Mouse (Mus musculus) forebrain, embryonic 11.5 days (tissue): Measurements from ENCODE around the gene Zmat3. TPM values are rescaled to one million over a fixed set of nuclear protein-coding genes. Genes with fewer than 3 reads are reported as not detected.

Source experiments
- ATAC-seq: fragments of 200-750 bp; cut with Nextera tagmentation; replicated peaks from 2 replicates; pipeline ENCODE4 v1.8.0; 2017; ENCODE audit warnings: moderate TSS enrichment; ENCODE audit not compliant: low FRiP score
- DNase-seq: peaks from one replicate; pipeline ENCODE4 v3.0.0-alpha.2; 2017; ENCODE audit warnings: low spot score
- H3K27ac ChIP-seq: fragments of 300-500 bp; sonication (generic); 2 replicates; pipeline ENCODE4 v1.5.1; 2014; ENCODE audit warnings: low read depth, low read length
- H3K27me3 ChIP-seq: fragments of 300-500 bp; sonication (generic); 2 replicates; pipeline ENCODE4 v1.6.1; 2014; ENCODE audit warnings: mild to moderate bottlenecking, low read length, mixed read lengths; ENCODE audit not compliant: control insufficient read depth, insufficient read depth
- H3K36me3 ChIP-seq: fragments of 300-500 bp; sonication (generic); 2 replicates; pipeline ENCODE4 v1.6.1; 2014; ENCODE audit warnings: mild to moderate bottlenecking, low read length, moderate library complexity, mixed read lengths; ENCODE audit not compliant: control insufficient read depth, insufficient read depth
- H3K4me1 ChIP-seq: fragments of 300-500 bp; sonication (generic); replicated peaks from 2 replicates; pipeline ENCODE4 v1.6.1; 2014; ENCODE audit warnings: low read length, mixed read lengths; ENCODE audit not compliant: control insufficient read depth, insufficient read depth
- H3K4me2 ChIP-seq: fragments of 300-500 bp; sonication (generic); 2 replicates; pipeline ENCODE4 v1.6.1; 2014; ENCODE audit warnings: low read depth, mild to moderate bottlenecking, low read length, moderate library complexity, mixed read lengths; ENCODE audit not compliant: severe bottlenecking
- H3K4me3 ChIP-seq: fragments of 300-500 bp; sonication (generic); 2 replicates; pipeline ENCODE4 v1.5.1; 2014; ENCODE audit warnings: low read depth, low read length
- H3K9ac ChIP-seq: fragments of 300-500 bp; sonication (generic); 2 replicates; pipeline ENCODE4 v1.6.1; 2014; ENCODE audit warnings: low read length
- H3K9me3 ChIP-seq: fragments of 300-500 bp; sonication (generic); 2 replicates; pipeline ENCODE4 v1.6.1; 2016; ENCODE audit warnings: low read length, mixed read lengths; ENCODE audit not compliant: control insufficient read depth
- WGBS: fragments of 180-500 bp; shearing (Covaris S2); extraction: QIAGEN DNeasy Blood & Tissue Kit; methylation state at CpG from one replicate; pipeline ENCODE4 v1.1.7; 2014; 5-methylcytosine and 5-hydroxymethylcytosine counted together
- polyA plus RNA-seq: library from polyadenylated mRNA; unstranded; fragments of >200 nt; fragmentation: Nextera tagmentation; extraction: Ambion mirVana; gene quantifications from 2 replicates; pipeline ENCODE4 v1.2.1, GENCODE M21; 2014

The Zmat3 gene
- polyA plus RNA-seq, 1 experiment from 2014 or later = 10.8 TPM

DNA sequence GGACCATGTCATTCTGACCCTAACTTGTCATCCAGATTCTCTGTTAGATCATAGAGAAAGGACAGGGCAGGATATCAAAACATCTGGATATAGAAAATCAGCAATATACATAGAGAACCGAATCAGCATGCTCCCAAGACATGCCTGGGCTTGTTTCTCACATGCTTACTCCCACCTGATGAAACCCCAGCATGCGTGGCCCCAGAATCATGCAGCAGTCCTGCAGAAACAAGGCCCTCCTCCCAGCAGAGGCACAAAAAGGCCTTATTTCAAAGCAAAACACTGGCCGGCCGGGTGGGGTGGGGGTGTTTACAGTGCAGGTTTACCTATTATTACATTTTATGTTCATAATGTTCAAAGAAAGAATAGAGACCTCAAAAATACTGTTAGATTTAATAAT is 1.6 kb downstream of the Zmat3 start:
- 43% methylated on average over 4 of the region's 4 CpGs for WGBS
- H3K27me3 ChIP-seq = no peaks in the 10 kb centered on the region
- peak overlapping the region; percentile 72; the same call in 1 of the 2 replicates for H3K4me2 ChIP-seq
- no peak for ATAC-seq
- H3K9me3 ChIP-seq = no peaks in the 10 kb centered on the region
- H3K4me3 ChIP-seq = peak overlapping the region; percentile 89; the same call in 1 of the 2 replicates
- H3K27ac ChIP-seq = no peak overlapping the region
- peak overlapping the region; percentile 6; the same call in 1 of the 2 replicates for H3K9ac ChIP-seq
- no peak for DNase-seq
- H3K4me1 ChIP-seq = 0 out of 2 replicates have a peak, but pooled peaks cover 5% of the 10 kb centered on the region
- no peaks in the 10 kb centered on the region for H3K36me3 ChIP-seq

DNA sequence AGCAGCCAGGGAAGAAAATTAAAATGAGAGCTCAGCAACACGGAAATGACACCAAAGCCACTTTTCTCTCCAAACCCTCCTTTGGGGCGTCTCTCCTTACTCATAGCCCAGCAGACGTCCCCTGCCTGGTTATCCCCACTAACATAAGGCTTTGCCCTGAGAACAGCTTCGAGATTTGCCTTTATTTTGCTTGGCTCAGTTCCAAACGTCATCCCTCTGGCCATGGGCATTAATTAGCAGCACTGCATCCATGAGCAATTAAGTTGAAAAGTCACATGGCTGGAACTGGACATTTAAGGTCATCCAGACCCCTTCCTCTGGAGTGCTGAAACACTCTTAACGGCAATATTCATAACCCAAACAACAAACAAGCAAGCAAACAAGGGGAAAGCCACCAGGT is 4.6 kb downstream of the Zmat3 start:
- Histone ChIP-seq H3K4me3 (no peak overlapping the region), H3K27me3 (no peaks in the 10 kb centered on the region), H3K4me1 (0 out of 2 replicates have a peak, but pooled peaks cover 3% of the 10 kb centered on the region), H3K9me3 (no peaks in the 10 kb centered on the region), H3K27ac (no peak overlapping the region), H3K9ac (no peak overlapping the region), H3K4me2 (no peak overlapping the region), H3K36me3 (no peaks in the 10 kb centered on the region)
- DNase-seq (peak; percentile 5), ATAC-seq (no peak)
- 63% methylated on average over 6 of the region's 6 CpGs for WGBS

DNA sequence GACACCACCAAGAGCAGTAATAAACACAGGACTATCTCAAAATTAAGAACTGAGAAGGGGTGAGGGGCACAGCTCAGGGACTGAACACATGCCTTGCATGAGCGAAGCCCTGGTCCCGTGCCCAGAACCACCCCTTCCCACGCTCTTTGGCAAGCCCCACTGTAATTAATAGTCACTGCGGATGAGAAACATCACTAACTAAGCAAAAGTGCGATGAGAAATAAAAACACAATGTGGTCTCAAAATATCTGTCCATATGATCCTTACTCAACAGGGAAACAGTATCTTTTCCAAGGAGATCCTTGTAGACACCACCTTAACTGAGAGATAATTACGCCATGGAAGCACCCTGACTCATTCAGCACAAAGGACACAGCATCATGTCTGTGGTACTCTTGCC is 17.9 kb downstream of the Zmat3 start:
- Histone ChIP-seq H3K27ac (no peak overlapping the region), H3K27me3 (no peaks in the 10 kb centered on the region), H3K4me2 (no peak overlapping the region), H3K36me3 (no peaks in the 10 kb centered on the region), H3K9ac (no peak overlapping the region), H3K9me3 (no peaks in the 10 kb centered on the region), H3K4me3 (no peak overlapping the region), H3K4me1 (no peaks in the 10 kb centered on the region)
- ATAC-seq = no peak
- WGBS = 93% methylated on average over 6 of the region's 6 CpGs
- no peak for DNase-seq

DNA sequence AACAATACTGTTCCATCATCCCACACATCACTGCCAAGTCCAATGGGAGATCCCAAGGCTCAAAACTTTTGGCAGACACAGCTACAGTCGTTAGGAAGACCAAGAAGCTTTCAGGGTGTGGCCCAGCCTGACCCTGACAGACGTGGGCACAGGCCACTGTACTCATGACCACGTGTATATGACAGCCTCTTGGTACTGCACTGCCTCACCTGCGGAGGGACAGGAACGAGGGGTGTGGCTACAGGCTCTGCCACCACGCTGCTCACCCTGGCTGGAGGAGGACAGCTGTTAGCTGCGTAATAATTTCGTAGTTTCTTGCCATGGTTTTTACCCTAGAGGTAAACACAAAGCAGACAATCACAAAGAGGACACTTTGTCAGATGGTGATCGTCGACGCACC is 20.6 kb downstream of the Zmat3 start:
- WGBS = 82% methylated on average over 11 of the region's 11 CpGs
- no peak for ATAC-seq

DNA sequence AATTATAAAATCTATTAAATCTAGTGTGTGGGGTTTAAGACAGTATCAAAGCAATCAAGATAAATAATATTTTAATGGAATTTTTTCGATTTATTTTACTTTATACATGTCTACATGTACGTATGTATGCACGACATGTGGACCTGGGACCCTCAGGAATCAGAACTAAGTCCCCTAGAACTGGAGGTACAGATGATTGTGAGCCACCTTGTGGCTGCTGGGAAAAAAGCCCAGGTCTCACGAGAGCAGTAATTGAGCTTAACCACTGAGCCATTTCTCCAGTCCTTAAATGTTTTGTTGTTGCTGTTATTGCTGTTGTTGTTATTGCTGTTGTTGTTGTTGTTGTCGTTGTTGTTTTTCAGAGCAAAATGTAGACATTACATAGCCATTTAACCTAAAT is 21.0 kb downstream of the Zmat3 start:
- Histone ChIP-seq H3K9ac (no peak overlapping the region), H3K9me3 (no peaks in the 10 kb centered on the region), H3K27me3 (no peaks in the 10 kb centered on the region), H3K27ac (no peak overlapping the region), H3K4me1 (no peaks in the 10 kb centered on the region), H3K4me2 (no peak overlapping the region), H3K4me3 (no peak overlapping the region), H3K36me3 (peaks cover 3% of the 10 kb centered on the region; the same call in 1 of the 2 replicates)
- WGBS = 83% methylated on average over 5 of the region's 5 CpGs
- ATAC-seq (no peak), DNase-seq (no peak)

More for the DNA sequence above, 20.6 kb downstream of the Zmat3 start:
- H3K9me3 ChIP-seq = no peaks in the 10 kb centered on the region
- H3K9ac ChIP-seq = no peak overlapping the region
- peaks cover 3% of the 10 kb centered on the region; the same call in 1 of the 2 replicates for H3K36me3 ChIP-seq
- H3K4me3 ChIP-seq = no peak overlapping the region
- no peaks in the 10 kb centered on the region for H3K4me1 ChIP-seq
- DNase-seq = no peak
- no peaks in the 10 kb centered on the region for H3K27me3 ChIP-seq
- H3K4me2 ChIP-seq = no peak overlapping the region
- H3K27ac ChIP-seq = no peak overlapping the region

DNA sequence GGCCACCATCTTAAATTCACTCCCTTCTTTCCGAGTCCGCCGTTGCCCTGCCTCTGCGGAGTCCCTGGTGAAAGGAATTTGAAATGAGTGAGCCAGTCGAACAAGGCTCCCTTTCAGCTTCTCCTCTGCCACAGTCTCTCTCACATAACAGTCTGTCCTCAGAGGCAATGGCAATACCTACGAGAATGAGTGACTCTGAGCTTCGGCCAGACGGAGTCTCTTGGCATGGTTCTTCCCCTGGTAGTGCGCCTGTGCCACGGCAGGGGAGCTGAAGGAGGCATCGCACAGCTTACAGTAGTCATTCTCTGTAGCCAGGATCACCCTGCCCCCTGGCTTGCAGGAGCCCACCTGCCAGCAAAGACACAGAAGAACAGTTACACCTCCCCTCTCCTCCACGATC is 22.4 kb downstream of the Zmat3 start:
- H3K27ac ChIP-seq = no peak overlapping the region
- H3K4me2 ChIP-seq = no peak overlapping the region
- DNase-seq (no peak), ATAC-seq (no peak)
- H3K4me1 ChIP-seq = no peaks in the 10 kb centered on the region
- no peaks in the 10 kb centered on the region for H3K27me3 ChIP-seq
- WGBS = 89% methylated on average over 12 of the region's 12 CpGs
- H3K4me3 ChIP-seq = no peak overlapping the region
- no peak overlapping the region for H3K9ac ChIP-seq
- H3K9me3 ChIP-seq = no peaks in the 10 kb centered on the region
- peaks cover 3% of the 10 kb centered on the region; the same call in 1 of the 2 replicates for H3K36me3 ChIP-seq

DNA sequence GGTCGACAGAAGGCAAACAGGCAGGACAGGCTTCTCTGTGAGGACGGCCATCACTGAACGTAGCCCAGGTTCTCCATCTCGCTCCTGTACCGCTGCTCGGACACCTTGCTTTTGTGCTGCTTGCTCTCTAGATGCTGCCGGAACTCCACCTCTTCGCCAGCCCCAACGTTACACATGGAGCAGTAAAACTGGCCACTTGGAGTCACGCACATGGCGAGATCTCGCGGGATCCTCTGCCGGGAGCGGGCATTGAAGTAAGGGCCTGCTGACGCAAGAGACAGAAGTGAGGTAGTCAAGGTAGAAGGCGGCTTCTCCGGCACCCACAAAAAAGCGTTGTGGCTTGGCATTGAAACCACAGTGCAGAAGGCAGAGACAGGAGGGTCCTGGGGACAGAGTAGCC is 24.4 kb downstream of the Zmat3 start:
- Histone ChIP-seq H3K36me3 (peaks cover 3% of the 10 kb centered on the region; the same call in 1 of the 2 replicates), H3K4me3 (no peak overlapping the region), H3K9me3 (no peaks in the 10 kb centered on the region), H3K27ac (no peak overlapping the region), H3K4me2 (no peak overlapping the region), H3K4me1 (no peaks in the 10 kb centered on the region), H3K9ac (no peak overlapping the region), H3K27me3 (no peaks in the 10 kb centered on the region)
- DNase-seq (no peak), ATAC-seq (no peak)
- WGBS = 95% methylated on average over 19 of the region's 19 CpGs

DNA sequence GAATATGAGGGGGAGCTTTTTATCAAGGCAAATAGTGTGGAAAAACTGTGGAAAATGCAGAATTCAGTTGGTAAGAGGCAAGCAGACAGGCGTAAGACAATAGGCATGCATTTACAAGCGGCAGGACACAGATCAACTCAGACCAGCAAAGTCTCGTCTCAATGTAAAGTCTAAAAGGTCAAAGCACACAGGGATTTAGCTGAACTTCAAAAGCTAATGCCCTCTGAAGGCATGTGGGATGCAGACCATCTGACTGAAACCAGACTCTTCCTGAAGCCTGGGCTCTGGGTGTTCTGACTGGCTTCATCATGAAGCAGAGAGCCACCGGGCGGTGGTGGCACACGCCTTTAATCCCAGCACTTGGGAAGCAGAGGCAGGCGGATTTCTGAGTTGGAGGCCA is 27.6 kb downstream of the Zmat3 start:
- H3K4me2 ChIP-seq = no peak overlapping the region
- no peaks in the 10 kb centered on the region for H3K27me3 ChIP-seq
- DNase-seq (no peak), ATAC-seq (no peak)
- H3K4me3 ChIP-seq = no peak overlapping the region
- H3K4me1 ChIP-seq = no peaks in the 10 kb centered on the region
- H3K27ac ChIP-seq = no peak overlapping the region
- H3K9me3 ChIP-seq = no peaks in the 10 kb centered on the region
- no peak overlapping the region for H3K9ac ChIP-seq
- WGBS = 78% methylated on average over 7 of the region's 7 CpGs
- peaks cover 3% of the 10 kb centered on the region; the same call in 1 of the 2 replicates for H3K36me3 ChIP-seq

DNA sequence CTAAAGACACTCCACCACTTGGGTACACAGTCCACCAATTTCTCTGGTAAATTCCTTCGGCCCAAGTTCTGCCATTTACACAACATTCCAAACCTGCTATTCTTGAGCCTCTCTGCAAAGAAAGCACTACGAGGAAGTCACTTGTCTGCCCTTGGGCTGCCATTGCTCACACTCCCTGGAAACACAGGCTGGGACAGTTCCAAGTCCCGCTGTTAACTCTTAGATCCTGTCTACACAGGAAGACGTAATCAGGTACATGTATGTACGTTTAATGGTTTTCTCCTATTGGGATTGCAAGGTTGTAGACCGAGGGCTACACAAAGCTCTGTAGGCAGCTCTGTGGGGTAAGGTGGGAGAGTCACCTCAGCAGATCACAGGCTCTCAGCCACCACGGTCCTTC is 28.0 kb downstream of the Zmat3 start:
- Histone ChIP-seq H3K9me3 (no peaks in the 10 kb centered on the region), H3K4me3 (no peak overlapping the region), H3K4me1 (no peaks in the 10 kb centered on the region), H3K9ac (no peak overlapping the region), H3K36me3 (peaks cover 3% of the 10 kb centered on the region; the same call in 1 of the 2 replicates), H3K4me2 (no peak overlapping the region), H3K27ac (no peak overlapping the region), H3K27me3 (no peaks in the 10 kb centered on the region)
- 88% methylated on average over 7 of the region's 7 CpGs for WGBS
- ATAC-seq = no peak
- DNase-seq = no peak
